Mouse (Mus musculus): ENCODE measurements around the gene Sspn.

Gene Sspn

DNA sequence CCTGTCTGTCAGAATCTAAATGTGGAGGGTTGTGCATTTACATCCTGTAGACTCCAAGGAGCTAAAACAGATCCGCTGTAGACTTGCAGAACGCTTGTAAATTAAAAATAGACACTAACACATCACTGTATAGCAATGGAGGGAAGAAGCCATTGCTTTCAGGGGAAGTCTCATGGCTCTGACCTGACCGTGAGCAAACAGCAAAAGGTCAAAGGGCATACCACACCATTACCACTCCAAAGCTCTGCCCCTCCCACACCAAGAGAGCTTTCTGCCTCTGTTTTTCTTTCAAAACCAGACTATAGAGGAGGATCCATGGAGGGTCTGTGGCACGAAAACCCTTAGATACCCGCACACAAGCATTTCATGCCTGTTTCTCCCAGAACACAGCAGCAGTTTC is 41.9 kb downstream of the Sspn start:
- no peak for DNase-seq (ENCODE audit: low read depth, low spot score)

DNA sequence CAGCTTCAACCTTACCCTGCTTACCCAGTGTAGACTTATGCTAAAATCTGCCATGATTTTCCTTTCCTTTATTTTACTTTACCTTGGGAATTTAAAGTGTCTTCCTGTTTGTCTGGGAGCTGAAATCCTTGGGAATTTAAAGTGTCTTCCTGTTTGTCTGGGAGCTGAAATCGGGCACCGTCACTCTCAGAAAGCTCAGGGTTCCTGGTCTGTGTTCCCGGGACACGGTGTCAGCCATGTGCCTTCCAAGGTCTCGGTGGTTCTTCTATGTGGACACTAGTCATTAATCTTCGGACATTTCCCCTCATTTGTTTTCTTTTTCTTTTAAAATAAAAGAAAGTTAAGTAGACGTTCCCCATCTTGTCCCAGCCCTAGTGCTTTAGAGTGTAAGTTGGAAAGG is 43.3 kb downstream of the Sspn start:
- DNase-seq (ENCODE audit: low read depth, low spot score) = no peak

DNA sequence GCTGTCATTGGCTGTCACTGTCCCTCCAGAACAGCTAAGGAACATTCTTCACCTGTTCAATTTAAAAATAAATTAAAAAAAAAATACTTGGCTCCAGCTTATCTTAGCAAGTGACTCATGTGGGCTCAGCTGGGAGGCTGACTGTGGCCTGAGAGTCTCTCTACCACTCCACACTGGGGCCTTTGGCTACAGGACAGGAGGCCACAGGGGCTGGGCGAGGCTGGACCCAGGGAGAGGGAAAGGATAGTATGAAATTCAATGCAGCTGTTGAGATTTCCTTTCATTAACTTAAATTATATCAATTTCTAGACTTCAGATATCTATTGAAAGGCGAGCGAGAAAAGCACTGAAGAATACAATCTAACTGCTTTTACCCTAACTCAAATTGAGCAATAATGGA is 45.9 kb downstream of the Sspn start:
- DNase-seq (ENCODE audit: low read depth, low spot score) = no peak

- DNase-seq (ENCODE audit: low read depth, low spot score) = no peak
Observed at GRCm38 (mm10) chr6:145977771-145978450, 46.5 kb downstream of the Sspn start.

- no peak for DNase-seq (ENCODE audit: low read depth, low spot score)
Observed at GRCm38 (mm10) chr6:145981074-145981473, 49.6 kb downstream of the Sspn start.

DNA sequence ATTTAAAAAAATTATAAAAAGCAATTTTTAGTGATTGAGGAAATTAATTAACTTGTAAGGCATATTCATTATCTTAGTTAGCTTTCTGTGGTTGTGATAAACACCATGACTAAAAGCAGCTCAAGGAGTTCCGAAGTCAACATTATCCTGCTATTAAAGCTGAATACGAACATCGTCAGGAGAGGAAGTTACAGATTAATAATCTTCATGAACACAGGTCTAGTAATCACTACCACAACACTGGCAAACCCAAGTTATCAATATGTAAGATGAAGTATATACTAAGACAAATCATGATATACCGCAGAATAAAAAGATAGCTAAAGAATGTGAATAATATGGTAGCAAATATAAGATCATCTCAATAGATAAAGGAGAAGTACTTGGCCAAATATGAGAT is 50.9 kb downstream of the Sspn start:
- DNase-seq (ENCODE audit: low read depth, low spot score) = no peak

- no peak for DNase-seq (ENCODE audit: low read depth, low spot score)
Observed at GRCm38 (mm10) chr6:145990578-145990977, 59.1 kb downstream of the Sspn start.

DNA sequence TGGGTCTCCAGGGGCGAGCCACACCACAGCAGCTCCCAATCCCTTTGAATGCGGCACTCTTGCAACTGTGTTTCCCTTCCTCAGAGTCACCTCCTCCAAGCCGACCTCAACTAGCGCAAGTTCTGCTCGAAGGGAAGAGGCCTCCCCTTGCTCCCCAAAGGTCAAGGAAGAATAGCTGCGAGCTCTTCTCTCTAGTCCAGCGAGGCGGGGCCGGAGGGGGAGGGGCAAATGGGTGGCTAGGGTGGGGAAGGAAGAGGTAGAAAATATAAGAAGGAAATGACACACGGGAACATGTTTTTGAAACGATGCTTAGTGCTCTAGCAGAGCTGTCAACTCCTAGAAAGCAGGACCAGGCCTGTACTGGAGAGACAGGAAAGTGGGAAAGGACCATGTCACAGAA is 61.1 kb downstream of the Sspn start:
- DNase-seq (ENCODE audit: low read depth, low spot score) = no peak

DNA sequence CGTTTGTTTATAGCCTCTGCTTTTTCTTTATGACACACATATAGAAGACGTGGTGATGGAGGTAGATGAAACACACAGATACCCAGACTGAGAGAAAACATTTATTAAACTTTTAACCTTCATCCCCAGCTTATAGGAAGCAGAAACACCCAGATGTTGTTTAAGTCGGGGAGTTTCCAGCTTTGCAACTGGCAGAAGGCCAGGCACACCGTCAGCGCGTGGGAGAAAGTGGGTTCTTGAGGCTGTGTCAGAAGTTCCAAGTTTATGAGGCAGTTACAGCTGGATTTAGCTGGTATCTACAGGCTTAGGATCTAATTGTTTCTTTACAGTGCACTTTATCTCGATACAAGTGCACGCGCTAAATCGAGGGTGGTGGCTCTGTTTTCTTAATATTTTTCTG is 61.5 kb downstream of the Sspn start:
- no peak for DNase-seq (ENCODE audit: low read depth, low spot score)

- no peak for DNase-seq (ENCODE audit: low read depth, low spot score)
Observed at GRCm38 (mm10) chr6:145998314-145999007, 67.0 kb downstream of the Sspn start.

DNA sequence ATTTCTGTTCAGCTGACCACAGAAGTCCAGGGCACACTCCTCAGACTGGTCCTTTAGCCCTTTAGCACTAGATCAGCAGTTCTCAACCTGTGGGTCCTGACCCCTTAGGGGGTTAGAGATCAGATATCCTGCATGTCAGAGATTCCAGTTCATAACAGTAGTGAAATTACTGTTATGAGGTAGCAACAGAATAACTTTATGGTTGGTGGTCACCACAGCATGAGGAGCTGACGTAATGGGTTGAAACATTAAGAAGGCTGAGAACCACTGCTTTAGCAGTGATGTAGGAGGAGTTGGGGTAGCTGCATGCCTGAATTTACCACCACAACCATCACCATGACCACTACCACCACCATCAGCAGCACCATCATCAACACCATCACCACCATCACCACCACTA is 69.3 kb downstream of the Sspn start:
- no peak for DNase-seq (ENCODE audit: low read depth, low spot score)

DNA sequence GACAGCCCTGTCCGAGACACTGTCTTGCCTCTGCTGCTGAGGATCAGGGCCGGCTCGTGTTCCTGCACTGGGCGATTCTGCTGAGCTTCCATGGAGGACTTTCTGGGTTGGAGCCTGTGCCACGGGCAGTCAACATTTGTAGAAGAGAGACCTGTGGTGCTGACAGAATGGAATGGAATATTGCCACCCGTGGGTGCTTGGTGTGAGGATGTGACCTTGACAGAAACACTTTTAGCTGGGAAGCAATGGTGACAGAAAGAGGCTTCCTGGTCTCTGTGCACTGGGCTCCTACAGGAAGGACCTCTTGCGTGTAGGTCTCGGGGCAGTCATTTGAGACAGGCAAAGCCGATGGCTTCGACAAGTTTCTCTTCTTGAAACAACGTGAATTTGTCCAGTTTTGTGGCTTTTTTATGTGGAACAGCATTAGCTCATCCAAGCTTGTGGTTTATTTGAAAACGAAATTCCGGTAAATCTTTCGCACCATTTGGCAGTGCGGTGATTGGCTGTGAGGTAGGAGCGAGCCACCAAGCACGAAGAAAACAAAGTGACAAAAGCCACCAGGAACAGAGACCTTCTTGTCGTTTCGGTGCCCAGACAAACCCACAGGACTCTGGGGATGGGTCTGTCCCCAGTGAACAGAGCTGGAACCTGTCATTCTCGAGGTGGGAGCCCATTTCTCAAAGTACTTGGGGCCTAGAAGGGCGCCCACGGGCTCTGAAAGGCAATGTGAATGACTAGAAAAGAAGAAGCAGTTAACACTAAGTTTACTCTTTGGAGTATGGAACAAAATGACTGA is 70.2 kb downstream of the Sspn start:
- DNase-seq (ENCODE audit: low read depth, low spot score) = no peak

DNA sequence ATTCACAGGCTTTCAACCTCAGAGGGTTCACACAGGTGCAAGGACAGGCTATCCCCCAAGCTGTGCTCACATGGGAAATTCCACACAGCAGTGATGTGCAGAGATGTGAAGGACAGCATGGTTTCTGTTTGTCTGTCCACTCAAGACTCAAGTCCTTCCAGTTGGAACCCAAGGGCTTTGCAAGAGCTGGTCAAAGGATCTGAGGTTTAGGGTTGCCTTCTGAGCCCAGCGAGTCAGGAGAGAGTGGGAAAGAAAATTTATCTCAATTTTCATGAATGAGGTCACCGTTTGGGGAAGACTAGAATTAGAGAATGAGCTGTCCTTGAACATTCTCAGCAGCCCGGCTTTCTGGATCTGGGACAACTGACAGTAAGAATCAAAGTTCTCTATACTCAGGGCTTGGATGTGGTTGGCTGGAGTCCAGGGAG is 72.7 kb downstream of the Sspn start:
- no peak for DNase-seq (ENCODE audit: low read depth, low spot score)

GRCm38 (mm10) chr6:146005129-146005886 is 73.9 kb downstream of the Sspn start:
- no peak for DNase-seq (ENCODE audit: low read depth, low spot score)

- no peak for DNase-seq (ENCODE audit: low read depth, low spot score)
Observed at GRCm38 (mm10) chr6:146005935-146006564, 74.6 kb downstream of the Sspn start.

DNA sequence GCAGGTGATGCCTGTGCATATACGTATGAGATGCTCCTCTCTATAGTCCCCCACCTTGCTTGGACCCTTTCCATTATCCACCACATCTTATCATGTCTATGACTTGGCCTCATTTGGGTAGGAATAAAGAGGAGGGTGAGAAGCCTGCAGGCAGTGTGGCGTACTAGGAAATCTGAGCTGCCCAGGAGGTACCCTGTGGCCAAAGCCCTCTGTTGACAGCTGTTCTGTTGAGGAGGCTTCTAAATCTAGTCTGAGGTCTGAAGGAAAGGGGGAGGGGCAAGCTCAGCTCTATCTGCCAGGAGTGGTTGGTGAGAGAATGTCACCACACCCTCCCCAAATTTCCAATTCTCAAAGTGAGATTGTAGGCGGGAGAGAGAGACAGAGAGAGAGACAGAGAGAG is 75.3 kb downstream of the Sspn start:
- DNase-seq (ENCODE audit: low read depth, low spot score) = no peak

DNA sequence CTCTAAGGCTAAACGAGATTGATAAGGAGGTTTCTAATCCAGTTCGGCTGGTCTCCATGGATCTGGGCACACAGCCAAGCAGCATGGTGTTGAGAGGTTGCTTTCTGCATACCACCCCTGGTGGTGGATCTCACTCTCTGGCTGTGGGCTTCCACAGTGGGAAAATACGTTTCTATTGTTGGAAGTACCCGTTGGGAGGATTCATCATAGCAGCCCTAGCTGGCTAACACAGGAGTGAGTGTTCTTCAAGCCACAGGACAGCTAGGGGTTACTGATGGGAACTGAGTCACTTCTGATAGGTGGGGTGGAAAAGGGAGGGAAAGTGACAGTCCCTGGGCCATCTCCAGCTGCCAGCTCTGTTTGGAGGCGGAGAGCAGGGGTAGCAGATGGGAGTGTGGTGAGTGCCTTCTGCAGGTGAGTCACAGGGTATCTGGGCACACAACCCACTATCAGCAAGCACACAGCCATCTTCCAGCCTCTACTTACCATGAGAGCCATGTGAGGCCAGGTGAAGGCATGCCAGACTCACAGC is 77.1 kb downstream of the Sspn start:
- no peak for DNase-seq (ENCODE audit: low read depth, low spot score)

DNA sequence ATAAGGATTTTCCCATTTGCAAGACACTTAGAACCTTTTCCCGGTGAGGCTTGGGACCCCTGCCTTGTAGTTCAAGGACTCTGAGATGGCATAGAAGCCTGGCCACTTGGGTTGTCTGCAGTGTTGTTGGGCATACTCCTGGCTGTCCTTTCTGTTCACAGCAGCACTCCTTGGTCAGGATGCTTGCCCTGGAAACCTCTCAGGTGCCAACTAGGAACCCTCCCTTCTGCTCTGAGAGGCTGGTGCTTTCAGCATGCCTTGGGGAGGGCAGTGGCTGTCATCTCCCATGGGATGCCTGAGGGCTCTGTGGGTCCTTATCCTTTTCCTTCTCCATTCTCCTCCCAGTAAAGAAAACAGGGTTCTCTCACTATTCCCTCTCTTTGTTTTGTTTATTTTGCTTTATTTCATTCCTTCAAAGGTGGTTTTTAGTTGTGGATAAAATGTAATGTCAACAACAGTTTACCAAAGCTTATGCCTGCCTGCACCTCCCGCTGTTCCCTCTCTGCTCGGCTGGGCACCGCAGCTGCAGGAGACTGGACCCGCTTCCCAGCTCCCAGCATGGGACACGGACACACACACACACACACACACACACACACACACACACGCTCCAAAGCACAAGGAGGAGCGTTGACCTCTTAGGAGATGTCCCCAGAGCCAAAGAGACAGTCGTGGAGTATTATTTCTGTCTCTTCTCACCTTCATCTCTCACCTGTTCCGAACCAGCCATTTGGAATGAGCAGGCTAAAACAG is 77.9 kb downstream of the Sspn start:
- no peak for DNase-seq (ENCODE audit: low read depth, low spot score)

GRCm38 (mm10) chr6:146010093-146010764 is 78.8 kb downstream of the Sspn start:
- no peak for DNase-seq (ENCODE audit: low read depth, low spot score)

- DNase-seq (ENCODE audit: low read depth, low spot score) = no peak
Observed at GRCm38 (mm10) chr6:146014312-146014711, 82.9 kb downstream of the Sspn start.

Data from brain, embryonic 18.5 days (tissue).